Mouse (Mus musculus) hindbrain, embryonic 11.5 days (tissue): ENCODE data around the gene Tyro3. TPM values are rescaled to one million over a fixed set of nuclear protein-coding genes. Genes with fewer than 3 reads are reported as not detected.

Experiments
- ATAC-seq: fragments of 200-750 bp; cut with Nextera tagmentation; 2 replicates; pipeline ENCODE4 v1.8.0; 2017; ENCODE audit warnings: mild to moderate bottlenecking, moderate TSS enrichment, moderate library complexity; ENCODE audit not compliant: low FRiP score
- DNase-seq: peaks from one replicate; pipeline ENCODE4 v3.0.0-alpha.2; 2015; ENCODE audit warnings: low spot score
- H3K27ac ChIP-seq: fragments of 300-500 bp; sonication (generic); 2 replicates; pipeline ENCODE4 v1.5.1; 2014; ENCODE audit warnings: mild to moderate bottlenecking, low read depth, low read length
- H3K27me3 ChIP-seq: fragments of 300-500 bp; sonication (generic); 2 replicates; pipeline ENCODE4 v1.6.1; 2014; ENCODE audit warnings: mild to moderate bottlenecking, low read length, moderate library complexity, mixed read lengths; ENCODE audit not compliant: control insufficient read depth, insufficient read depth
- H3K36me3 ChIP-seq: fragments of 300-500 bp; sonication (generic); 2 replicates; pipeline ENCODE4 v1.6.1; 2014; ENCODE audit warnings: mild to moderate bottlenecking, low read length, moderate library complexity, mixed read lengths; ENCODE audit not compliant: control insufficient read depth, insufficient read depth
- H3K4me1 ChIP-seq: fragments of 300-500 bp; sonication (generic); replicated peaks from 2 replicates; pipeline ENCODE4 v1.6.1; 2014; ENCODE audit warnings: low read length, mixed read lengths; ENCODE audit not compliant: control insufficient read depth, insufficient read depth
- H3K4me2 ChIP-seq: fragments of 300-500 bp; sonication (generic); replicated peaks from 2 replicates; pipeline ENCODE4 v1.6.1; 2014; ENCODE audit warnings: mild to moderate bottlenecking, low read depth, low read length
- H3K4me3 ChIP-seq: fragments of 300-500 bp; sonication (generic); 2 replicates; pipeline ENCODE4 v1.5.1; 2014; ENCODE audit warnings: low read depth, low read length
- H3K9ac ChIP-seq: fragments of 300-500 bp; sonication (generic); 2 replicates; pipeline ENCODE4 v1.6.1; 2014; ENCODE audit warnings: low read depth, low read length
- H3K9me3 ChIP-seq: fragments of 300-500 bp; sonication (generic); 2 replicates; pipeline ENCODE4 v1.6.1; 2016; ENCODE audit warnings: low read length; ENCODE audit not compliant: control insufficient read depth
- WGBS: fragments of 180-500 bp; shearing (Covaris S2); extraction: QIAGEN DNeasy Blood & Tissue Kit; methylation state at CpG from one replicate; pipeline ENCODE4 v1.1.7; 2014; 5-methylcytosine and 5-hydroxymethylcytosine counted together
- polyA plus RNA-seq: library from polyadenylated mRNA; unstranded; fragments of >200 nt; fragmentation: Nextera tagmentation; extraction: Ambion mirVana; gene quantifications from 2 replicates; pipeline ENCODE4 v1.2.1, GENCODE M21; 2014

Gene Tyro3
- polyA plus RNA-seq, 1 experiment from 2014 or later = 16.6 TPM

DNA sequence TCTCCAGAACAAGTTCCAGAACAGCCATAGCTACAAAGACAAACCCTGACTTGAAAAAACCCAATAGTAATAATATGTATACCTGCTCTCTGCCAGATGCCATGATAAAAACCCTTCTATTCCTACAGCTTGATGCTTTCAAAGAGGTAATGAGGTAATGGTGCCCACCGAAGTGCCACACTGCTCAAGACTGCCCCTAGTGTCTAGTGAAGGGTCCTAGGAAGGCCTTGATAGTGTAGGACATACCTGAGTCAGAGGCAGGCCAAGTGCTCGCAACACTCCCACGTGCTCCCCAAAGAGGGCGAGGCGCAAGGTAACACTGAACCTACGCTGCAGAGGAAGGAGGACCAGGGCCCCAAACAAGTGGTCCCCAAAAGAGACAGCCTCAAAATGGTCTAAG lies 30.3 kb upstream of the Tyro3 start:
- no peak overlapping the region for H3K9ac ChIP-seq
- H3K4me1 ChIP-seq = no peaks in the 10 kb centered on the region
- DNase-seq = no peak
- no peak overlapping the region for H3K4me2 ChIP-seq
- no peak overlapping the region for H3K4me3 ChIP-seq
- no peak for ATAC-seq
- H3K27ac ChIP-seq = no peak overlapping the region
- H3K27me3 ChIP-seq = no peaks in the 10 kb centered on the region; the same call in 1 of the 2 replicates
- peaks cover 10% of the 10 kb centered on the region; the same call in 1 of the 2 replicates for H3K36me3 ChIP-seq
- 92% methylated on average over 6 of the region's 6 CpGs for WGBS
- no peaks in the 10 kb centered on the region for H3K9me3 ChIP-seq

DNA sequence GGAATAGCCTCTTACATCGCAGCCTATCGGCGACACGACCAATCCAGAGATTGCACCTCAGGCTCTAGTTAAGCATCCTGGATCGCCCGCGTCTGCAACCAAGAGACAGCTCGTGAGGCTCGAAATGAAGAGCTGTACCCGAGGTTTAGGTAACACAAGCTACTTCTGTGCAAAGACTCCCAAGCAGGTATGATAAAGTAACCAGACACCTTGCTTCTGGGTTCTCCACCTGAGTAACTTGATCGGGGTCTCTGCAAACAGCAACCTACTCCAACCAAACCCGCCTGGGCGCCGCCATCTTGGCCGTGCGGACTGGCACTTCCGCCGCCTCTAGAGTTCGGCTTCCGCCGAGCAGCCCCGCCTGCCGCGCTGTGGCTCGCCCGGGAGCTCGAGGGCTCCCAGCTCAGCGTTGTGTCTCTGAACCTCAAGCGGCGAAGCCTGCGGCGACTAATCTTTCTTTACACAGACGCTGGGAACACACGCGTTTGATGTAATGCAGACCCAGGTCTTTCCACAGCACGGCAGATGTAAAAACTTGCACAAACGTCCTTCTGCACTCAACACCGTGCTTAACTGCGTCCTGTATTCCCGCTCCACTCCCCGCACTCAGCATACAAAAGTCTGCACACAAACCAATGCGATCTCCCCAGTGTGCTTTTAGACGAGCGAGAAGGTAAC lies 10.2 kb upstream of the Tyro3 start, which contains the start of gene Rpap1:
Gene Rpap1, minus strand, starts transcription at position 332 of the 678 bp plus-strand sequence.
- Histone ChIP-seq H3K4me1 (no peaks in the 10 kb centered on the region), H3K36me3 (no peaks in the 10 kb centered on the region; the same call in 1 of the 2 replicates), H3K4me3 (peak within 1 kb of the TSS; percentile 54), H3K27ac (peak within 1 kb of the TSS; percentile 63), H3K27me3 (no peaks in the 10 kb centered on the region), H3K9ac (peak within 1 kb of the TSS; percentile 70), H3K4me2 (peak within 1 kb of the TSS; percentile 76), H3K9me3 (no peaks in the 10 kb centered on the region)
- ATAC-seq (peak; percentile 93), DNase-seq (peak; percentile 90)
- 1% methylated on average over 44 of the region's 44 CpGs for WGBS

DNA sequence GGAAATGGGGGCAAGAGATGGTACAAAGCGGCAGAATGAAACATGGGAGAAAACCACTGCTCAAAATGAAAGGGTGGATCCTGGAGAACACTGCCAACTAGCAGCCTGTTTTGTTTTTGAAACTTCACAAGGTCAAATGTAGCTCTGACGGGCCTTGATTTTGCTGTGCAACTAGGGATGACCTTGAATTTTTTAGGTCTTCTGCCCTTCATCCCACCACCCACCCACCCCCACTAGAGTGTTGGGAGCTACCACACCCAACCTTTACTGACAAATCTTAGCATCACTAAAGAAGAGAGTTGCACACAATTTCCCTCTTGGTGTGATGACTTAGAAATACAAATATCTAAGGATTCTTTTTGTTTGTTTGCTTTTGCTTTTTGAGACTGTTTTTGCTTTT lies 7.5 kb upstream of the Tyro3 start:
- no peaks in the 10 kb centered on the region for H3K9me3 ChIP-seq
- no peak overlapping the region for H3K9ac ChIP-seq
- no peak overlapping the region for H3K4me3 ChIP-seq
- H3K27ac ChIP-seq = no peak overlapping the region
- no peaks in the 10 kb centered on the region for H3K4me1 ChIP-seq
- DNase-seq (no peak), ATAC-seq (no peak)
- no peaks in the 10 kb centered on the region for H3K27me3 ChIP-seq
- H3K4me2 ChIP-seq = no peak overlapping the region
- H3K36me3 ChIP-seq = no peaks in the 10 kb centered on the region
- 88% methylated on average over 2 of the region's 2 CpGs for WGBS

DNA sequence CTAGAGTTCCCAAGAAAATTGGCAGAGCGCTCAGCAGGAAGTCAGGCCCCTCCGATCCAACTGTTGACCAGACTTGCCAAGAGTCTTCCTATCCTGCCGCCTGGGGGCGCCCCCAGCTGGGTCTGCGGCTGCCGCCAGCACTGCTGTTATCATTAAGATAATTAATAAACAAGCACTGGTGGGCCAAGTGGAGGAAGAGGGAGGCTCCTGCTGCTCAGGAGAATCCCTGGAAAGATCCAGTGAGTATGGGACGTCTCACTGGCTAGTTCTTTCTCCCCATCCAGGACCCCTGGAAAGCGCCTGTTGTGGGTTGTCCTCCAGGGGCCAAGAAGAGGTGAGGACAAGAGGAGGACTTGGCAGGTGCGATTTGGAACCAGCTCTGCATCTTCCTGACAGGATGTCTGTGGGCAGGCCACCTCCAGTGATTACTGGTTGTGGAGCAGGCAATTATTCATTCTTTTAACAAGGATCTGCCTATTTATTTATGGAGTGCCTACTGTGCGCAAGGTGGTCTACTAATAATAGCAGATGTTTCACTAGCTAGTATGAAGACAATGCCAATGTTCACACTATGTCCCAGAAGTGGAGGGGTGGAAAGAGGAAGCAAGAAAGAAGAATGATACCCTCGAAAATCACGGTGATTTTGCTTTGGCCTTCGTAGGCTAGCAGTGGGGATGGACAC lies 854 bp downstream of the Tyro3 start:
- Histone ChIP-seq H3K9me3 (no peaks in the 10 kb centered on the region), H3K27me3 (peaks cover 6% of the 10 kb centered on the region; the same call in 1 of the 2 replicates), H3K36me3 (no peaks in the 10 kb centered on the region), H3K9ac (no peak overlapping the region), H3K4me3 (peak overlapping the region; percentile 88; the same call in 1 of the 2 replicates), H3K4me2 (peak overlapping the region; percentile 98; the same call in 1 of the 2 replicates), H3K4me1 (peaks cover 11% of the 10 kb centered on the region), H3K27ac (no peak overlapping the region)
- WGBS = 11% methylated on average over 13 of the region's 13 CpGs
- DNase-seq (peak; percentile 73), ATAC-seq (no peak)

DNA sequence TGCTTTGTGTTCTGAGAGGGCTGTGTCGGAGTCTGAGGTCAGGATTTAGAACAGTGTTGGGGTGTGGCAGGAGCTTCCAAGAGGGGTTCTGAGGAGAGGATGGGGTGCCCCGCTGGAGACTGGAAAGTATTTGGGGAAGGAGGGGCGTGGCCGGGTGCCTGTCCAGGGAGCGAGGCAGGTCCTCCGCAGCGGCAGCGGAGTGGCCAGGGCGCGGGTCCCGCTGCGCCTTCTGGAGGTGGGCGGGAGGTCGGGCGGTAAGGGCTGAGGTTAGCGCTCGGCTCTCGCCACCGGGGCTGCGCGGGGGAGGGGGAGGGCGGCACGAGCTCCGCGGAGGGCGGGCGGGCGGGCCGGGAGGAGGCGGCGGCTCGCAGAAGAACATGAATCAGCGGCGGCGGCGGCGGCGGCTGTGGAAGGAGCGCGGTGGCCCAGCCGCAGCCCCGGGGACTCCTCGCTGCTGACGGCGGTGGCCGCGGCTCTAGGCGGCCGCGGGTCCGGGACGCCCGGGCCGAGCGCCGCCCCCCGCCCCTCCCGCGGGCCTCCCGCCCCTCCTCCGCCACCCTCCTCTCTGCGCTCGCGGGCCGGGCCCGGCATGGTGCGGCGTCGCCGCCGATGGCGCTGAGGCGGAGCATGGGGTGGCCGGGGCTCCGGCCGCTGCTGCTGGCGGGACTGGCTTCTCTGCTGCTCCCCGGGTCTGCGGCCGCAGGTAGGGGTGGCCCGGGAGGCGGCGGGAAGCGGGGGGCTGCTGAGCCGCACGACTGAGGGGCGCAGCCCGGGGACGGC lies 1.8 kb downstream of the Tyro3 start:
- whole genome bisulfite sequencing = 0% methylated on average over 17 of the region's 89 CpGs
- DNase-seq (peak; percentile 68), ATAC-seq (peak; percentile 51)
- peak overlapping the region; percentile 88 for H3K4me3 ChIP-seq
- H3K9ac ChIP-seq = peak overlapping the region; percentile 91
- peaks cover 9% of the 10 kb centered on the region; the same call in 1 of the 2 replicates for H3K27me3 ChIP-seq
- no peaks in the 10 kb centered on the region for H3K36me3 ChIP-seq
- no peaks in the 10 kb centered on the region for H3K9me3 ChIP-seq
- peak overlapping the region; percentile 53; the same call in 1 of the 2 replicates for H3K27ac ChIP-seq
- peak overlapping the region; percentile 98 for H3K4me2 ChIP-seq
- H3K4me1 ChIP-seq = peaks cover 19% of the 10 kb centered on the region

DNA sequence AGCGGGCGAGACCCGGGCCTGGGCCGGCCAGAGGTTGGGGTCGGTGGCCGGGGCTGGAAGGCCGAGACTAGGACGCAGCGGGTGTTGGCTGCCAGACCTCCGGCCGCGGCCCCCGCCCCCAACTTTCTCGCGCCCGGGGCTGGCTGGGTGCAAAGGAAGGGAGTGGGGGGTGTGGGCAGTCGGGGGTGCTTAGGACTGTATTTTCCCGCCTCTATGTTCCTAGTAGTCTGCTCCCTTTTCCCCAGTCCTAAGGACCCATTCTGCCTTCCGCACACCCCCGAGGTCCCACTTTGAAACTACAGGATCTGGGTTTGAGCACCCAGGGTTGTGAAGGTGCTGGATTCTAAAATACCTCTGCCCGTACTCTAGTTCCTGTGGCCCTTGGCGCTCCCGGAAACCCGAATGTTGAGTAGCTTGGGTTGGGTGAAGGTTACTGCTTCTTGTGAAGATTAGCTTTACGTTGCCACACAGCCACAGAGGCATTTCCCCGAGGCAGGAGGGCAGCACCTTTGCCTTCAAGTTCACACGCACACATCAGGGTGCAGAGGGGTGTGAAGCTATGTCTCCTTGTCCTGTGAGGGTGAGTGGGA lies 2.5 kb downstream of the Tyro3 start:
- peak overlapping the region; percentile 91 for H3K9ac ChIP-seq
- peak overlapping the region; percentile 53; the same call in 1 of the 2 replicates for H3K27ac ChIP-seq
- no peaks in the 10 kb centered on the region for H3K9me3 ChIP-seq
- peaks cover 9% of the 10 kb centered on the region; the same call in 1 of the 2 replicates for H3K27me3 ChIP-seq
- ATAC-seq (peak; percentile 22; the same call in 1 of the 2 replicates), DNase-seq (peak; percentile 52)
- peak overlapping the region; percentile 88 for H3K4me3 ChIP-seq
- H3K4me1 ChIP-seq = peaks cover 24% of the 10 kb centered on the region
- WGBS = 1% methylated on average over 23 of the region's 27 CpGs
- peak overlapping the region; percentile 98 for H3K4me2 ChIP-seq
- no peaks in the 10 kb centered on the region for H3K36me3 ChIP-seq

DNA sequence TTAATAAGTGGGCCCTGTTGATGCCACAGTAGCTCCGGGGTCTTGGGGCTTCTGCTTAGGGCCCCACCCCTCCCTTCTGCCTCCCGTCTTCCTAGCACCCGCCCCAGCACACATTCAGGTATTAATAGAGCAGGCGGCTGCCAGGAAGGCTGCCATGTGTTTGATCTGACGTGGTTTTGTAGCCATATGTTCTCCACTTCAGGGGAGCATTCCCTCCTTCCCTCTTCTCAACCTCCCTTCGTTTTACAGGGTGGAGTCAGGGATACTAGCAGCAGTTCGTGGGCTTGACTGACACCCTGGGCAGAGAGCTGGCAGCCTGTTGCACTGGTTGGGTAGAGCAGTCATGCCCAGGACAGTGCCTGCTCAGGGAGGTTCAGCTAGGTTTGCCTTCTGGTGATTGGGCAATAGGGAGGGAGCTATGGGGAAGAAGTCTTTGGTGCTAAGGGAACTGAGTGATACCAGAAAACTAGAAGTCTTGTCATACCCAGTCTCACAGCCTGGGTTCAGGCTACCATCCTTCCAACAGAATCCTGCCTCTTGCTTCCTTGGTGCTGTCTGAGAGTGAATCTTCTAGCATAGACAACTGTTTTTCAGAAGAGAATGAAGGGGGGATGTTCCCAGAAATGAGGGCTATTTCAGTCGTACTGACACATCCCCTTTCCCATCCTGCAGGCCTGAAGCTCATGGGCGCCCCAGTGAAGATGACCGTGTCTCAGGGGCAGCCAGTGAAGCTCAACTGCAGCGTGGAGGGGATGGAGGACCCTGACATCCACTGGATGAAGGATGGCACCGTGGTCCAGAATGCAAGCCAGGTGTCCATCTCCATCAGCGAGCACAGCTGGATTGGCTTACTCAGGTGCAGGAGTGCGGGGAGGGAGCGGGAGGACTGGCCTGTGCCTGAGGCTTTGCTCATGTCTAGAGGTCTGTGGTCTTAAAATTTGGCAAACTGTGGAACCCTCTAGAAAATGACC lies 3.6 kb downstream of the Tyro3 start:
- Histone ChIP-seq H3K4me2 (peak overlapping the region; percentile 98), H3K9ac (peak overlapping the region; percentile 91), H3K4me3 (peak overlapping the region; percentile 88), H3K27ac (no peak overlapping the region), H3K9me3 (no peaks in the 10 kb centered on the region), H3K36me3 (no peaks in the 10 kb centered on the region), H3K27me3 (peaks cover 9% of the 10 kb centered on the region; the same call in 1 of the 2 replicates), H3K4me1 (peaks cover 24% of the 10 kb centered on the region)
- WGBS = 48% methylated on average over 15 of the region's 15 CpGs
- ATAC-seq (no peak), DNase-seq (no peak)
